Mouse (Mus musculus): ENCODE results near the gene Gm20929.
"Not testable (repeated sequence)": the region's sequence is repeated elsewhere in the genome, so short reads cannot be mapped to it uniquely, and the experiment has no call there.

Gm20929 gene

GRCm38 (mm10) chrY:53843649-53844048 lies at the start of gene Gm20929:
Gene Gm20929, plus strand, starts transcription at chrY:53843949.
- DNase-seq (ENCODE audit: low read depth, low spot score): not testable (repeated sequence)
